Mouse (Mus musculus): ENCODE results near the gene Olfr1093.

GRCm38 (mm10) chr2:86758893-86759292 lies 23.4 kb upstream of the Olfr1093 start, which contains the start of gene Olfr1090:
- no peak for TF ChIP-seq TAL1 (conservative IDR thresholded peaks at IDR 0.05; ENCODE audit: low read depth, low read length)
- no peak for TF ChIP-seq CTCF (IDR thresholded peaks at IDR 0.05; ENCODE audit: low read depth, low read length)

Measured in G1E (cell line).